Mouse (Mus musculus): ENCODE data around the gene Gm3285. TPM values are rescaled to one million over a fixed set of nuclear protein-coding genes. Genes with fewer than 3 reads are reported as not detected.

Gm3285 gene
- polyA plus RNA-seq, 1 experiment from 2014 or later: not detected

DNA sequence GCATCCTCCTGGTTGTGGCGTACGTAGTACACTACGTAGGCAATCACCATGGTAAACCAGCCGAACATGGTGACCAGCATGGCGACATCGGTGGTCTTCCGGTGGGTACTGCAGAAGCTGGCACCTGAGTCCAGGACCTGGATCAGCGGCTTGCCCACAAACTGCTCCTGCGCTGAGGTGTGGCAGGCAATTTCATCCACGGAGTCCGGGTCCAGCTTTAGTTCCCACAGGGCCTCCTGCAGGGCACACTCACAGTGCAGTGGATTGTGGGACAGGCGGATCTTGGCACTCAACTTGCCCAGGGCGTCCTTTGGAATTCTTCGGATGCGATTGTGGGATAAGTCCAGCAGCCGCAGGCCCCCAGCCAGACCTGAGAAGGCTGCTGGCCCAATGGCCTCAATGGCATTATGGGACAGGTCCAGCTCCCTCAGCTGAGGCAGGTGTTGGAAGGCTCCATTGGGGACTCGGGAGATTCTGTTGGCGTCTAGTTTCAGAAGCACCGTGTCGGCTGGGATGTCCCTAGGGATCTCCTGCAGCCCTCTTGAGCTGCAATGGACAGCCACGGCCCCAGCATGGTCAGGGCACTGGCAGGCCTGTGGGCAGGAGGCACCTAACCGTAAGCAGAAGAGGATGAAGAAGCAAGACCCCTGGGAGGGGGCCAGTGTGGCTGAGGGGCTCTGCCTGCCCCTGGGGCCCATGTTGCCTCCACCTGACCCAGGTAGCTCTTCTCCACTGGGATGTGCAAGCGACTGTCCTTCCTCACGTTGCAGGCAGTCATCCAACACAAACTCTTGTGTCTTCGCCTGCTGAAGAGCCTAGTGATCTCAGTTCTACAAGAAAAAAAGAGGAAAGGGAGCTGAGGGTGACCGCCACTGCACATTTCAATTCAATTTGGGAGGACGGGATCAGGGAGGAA lies 39.4 kb downstream of the Gm3285 start:
- no peak overlapping the region for H3K27ac ChIP-seq
- 87% methylated on average over 27 of the region's 27 CpGs for WGBS

DNA sequence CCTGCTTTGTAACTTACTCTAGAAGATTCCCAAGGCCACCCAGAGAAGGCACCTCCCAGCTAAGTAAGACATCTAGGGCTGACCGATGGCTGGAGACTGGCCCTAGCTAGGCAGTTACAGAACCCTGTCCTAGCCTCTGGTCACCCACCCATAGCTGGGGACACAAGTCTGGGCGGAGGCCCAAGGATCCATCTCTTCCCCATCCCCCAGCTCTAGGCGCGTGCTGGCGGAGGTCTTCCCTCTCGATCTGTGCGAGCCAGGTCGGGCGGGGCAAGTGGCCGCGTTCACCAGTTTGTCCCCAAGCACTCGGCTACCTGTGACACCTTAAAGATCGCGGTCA lies 40.1 kb downstream of the Gm3285 start:
- peak overlapping the region; percentile 63 for H3K4me3 ChIP-seq (replicated peaks)
- no peaks in the 10 kb centered on the region for H3K36me3 ChIP-seq
- ATAC-seq: peak; percentile 55
- H3K27ac ChIP-seq: peak overlapping the region; percentile 63
- 4% methylated on average over 14 of the region's 14 CpGs for WGBS
- peaks cover 6% of the 10 kb centered on the region for H3K27me3 ChIP-seq
- H3K4me2 ChIP-seq (replicated peaks): peak overlapping the region; percentile 82
- H3K9me3 ChIP-seq: no peaks in the 10 kb centered on the region
- peak overlapping the region; percentile 75 for H3K9ac ChIP-seq (replicated peaks)
- peaks cover 18% of the 10 kb centered on the region for H3K4me1 ChIP-seq (replicated peaks)

More for the DNA sequence above, 39.4 kb downstream of the Gm3285 start:
- Histone ChIP-seq H3K4me2 (replicated peaks) (peak overlapping the region; percentile 82), H3K4me1 (replicated peaks) (peaks cover 20% of the 10 kb centered on the region), H3K9me3 (no peaks in the 10 kb centered on the region), H3K9ac (replicated peaks) (peak overlapping the region; percentile 75; the same call in 1 of the 2 replicates), H3K36me3 (no peaks in the 10 kb centered on the region), H3K4me3 (replicated peaks) (peak overlapping the region; percentile 63), H3K27me3 (peaks cover 6% of the 10 kb centered on the region)
- ATAC-seq: no peak

DNA sequence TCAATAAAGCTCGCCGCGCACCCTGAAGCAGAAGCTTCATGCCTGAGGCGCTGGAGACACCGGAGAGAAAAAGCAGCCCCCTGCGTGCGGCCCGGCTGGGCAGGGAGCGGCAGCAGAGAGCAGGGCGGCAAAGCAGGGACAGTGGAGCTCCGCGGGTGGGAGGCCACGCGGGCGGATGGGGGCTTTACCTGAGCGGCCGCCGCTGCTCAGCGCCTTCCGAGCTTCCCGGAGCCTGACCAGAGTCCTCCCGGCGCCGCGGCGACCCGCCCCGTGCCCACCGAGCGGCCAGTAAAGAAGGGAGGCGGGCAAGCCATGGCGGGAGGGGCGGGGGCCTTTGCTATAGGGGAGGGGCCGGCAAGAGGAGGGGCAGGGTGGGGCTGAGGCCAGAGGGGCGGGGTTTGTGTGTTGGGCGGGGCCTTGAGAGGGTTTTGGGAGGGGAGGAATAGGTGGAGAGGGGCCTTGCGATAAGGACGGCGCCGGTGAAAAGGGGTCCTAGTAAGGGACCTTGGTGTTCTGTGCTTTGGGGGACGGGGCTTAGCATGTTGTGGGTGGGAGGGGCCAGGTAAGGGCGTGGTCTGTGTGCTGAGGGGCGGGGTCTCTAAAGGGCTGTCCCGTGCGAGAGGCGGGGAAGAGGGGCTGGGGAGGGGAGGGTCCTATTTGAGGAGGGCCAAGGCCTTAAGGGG lies 40.6 kb downstream of the Gm3285 start, which contains the start of gene Lrrc3:
Gene Lrrc3 (minus strand): TSS at position 326 of the 683 bp plus-strand sequence.
- ATAC-seq: peak; percentile 78
- no peaks in the 10 kb centered on the region for H3K9me3 ChIP-seq
- peak within 1 kb of the TSS; percentile 75 for H3K9ac ChIP-seq (replicated peaks)
- H3K4me2 ChIP-seq (replicated peaks): peak within 1 kb of the TSS; percentile 82
- WGBS: under 1% methylated on average over 45 of the region's 46 CpGs
- H3K4me1 ChIP-seq (replicated peaks): peaks cover 18% of the 10 kb centered on the region
- H3K4me3 ChIP-seq (replicated peaks): peak within 1 kb of the TSS; percentile 63
- peak within 1 kb of the TSS; percentile 63 for H3K27ac ChIP-seq
- H3K27me3 ChIP-seq: peaks cover 6% of the 10 kb centered on the region
- no peaks in the 10 kb centered on the region for H3K36me3 ChIP-seq

DNA sequence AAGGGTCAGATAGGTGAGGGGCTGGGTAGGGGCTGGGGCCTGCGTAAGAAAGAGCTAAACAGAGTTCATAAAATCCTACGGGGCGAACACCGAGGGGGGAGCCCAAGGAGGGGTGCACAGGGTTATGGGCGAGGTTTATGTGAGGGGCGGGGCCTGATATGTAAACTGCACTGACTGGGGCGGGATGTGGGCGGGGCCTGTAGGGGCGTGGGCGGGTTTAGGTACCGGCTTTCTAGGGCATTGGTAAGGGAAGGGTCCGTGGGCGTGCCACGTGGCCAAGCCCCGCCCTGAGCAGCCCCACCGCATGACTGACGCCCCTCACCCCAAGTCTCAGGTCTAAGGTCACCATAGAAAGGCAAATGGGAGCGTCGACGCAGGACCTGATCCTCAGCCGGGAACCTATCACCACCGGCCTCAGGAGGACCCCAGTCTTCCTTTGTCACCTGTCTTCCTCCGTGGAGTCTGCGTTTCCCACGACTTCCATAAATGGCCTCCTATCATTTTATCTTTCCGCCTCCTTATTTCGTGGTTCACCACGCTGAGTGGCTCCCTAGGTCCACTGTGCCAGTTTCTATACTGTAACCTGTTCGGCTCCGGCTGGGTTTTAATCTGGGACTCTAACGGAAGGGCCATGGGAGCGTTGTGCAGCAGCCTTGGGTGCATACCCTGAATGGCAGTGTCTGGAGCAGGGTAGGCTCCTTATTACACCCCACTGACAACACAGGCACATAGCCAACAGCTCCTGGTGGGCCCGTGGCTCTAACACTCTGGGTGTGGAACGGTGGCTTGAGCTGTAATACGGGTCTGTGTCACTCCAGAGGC lies 41.3 kb downstream of the Gm3285 start:
- WGBS: 7% methylated on average over 33 of the region's 35 CpGs
- H3K4me1 ChIP-seq (replicated peaks): peaks cover 18% of the 10 kb centered on the region
- H3K4me3 ChIP-seq (replicated peaks): peak overlapping the region; percentile 63
- no peaks in the 10 kb centered on the region for H3K36me3 ChIP-seq
- H3K27ac ChIP-seq: no peak overlapping the region; the same call in 1 of the 2 replicates
- peak overlapping the region; percentile 82 for H3K4me2 ChIP-seq (replicated peaks)
- H3K9ac ChIP-seq (replicated peaks): peak overlapping the region; percentile 75
- H3K9me3 ChIP-seq: no peaks in the 10 kb centered on the region
- H3K27me3 ChIP-seq: peaks cover 6% of the 10 kb centered on the region
- ATAC-seq: peak; percentile 79

Other genes with a start within 250 kb of the Gm3285 start
- gene Ube2g2, start 239.7 kb upstream of the Gm3285 start, polyA plus RNA-seq (2015; fragmentation: Nextera tagmentation; extraction: Ambion mirVana): 89.8 and 95.5 TPM in 2 replicates
- 0.67 and 1.2 TPM in 2 replicates for gene Tspear, start 175.4 kb upstream of the Gm3285 start, polyA plus RNA-seq (2015; fragmentation: Nextera tagmentation; extraction: Ambion mirVana)
- not detected in 2 replicates for gene Gm19402, start 171.2 kb upstream of the Gm3285 start, polyA plus RNA-seq (2015; fragmentation: Nextera tagmentation; extraction: Ambion mirVana)
- gene Gm9508, start 164.7 kb upstream of the Gm3285 start, polyA plus RNA-seq (2015; fragmentation: Nextera tagmentation; extraction: Ambion mirVana): not detected in 2 replicates
- gene Gm10272, start 155.3 kb upstream of the Gm3285 start, polyA plus RNA-seq (2015; fragmentation: Nextera tagmentation; extraction: Ambion mirVana): not detected in 2 replicates
- gene Gm10024, start 150.5 kb upstream of the Gm3285 start, polyA plus RNA-seq (2015; fragmentation: Nextera tagmentation; extraction: Ambion mirVana): not detected in 2 replicates
- not detected in 2 replicates for gene Gm10142, start 146.2 kb upstream of the Gm3285 start, polyA plus RNA-seq (2015; fragmentation: Nextera tagmentation; extraction: Ambion mirVana)
- gene Krtap12-1, start 141.4 kb upstream of the Gm3285 start, polyA plus RNA-seq (2015; fragmentation: Nextera tagmentation; extraction: Ambion mirVana): not detected in 2 replicates
- gene Gm10100, start 135.5 kb upstream of the Gm3285 start, polyA plus RNA-seq (2015; fragmentation: Nextera tagmentation; extraction: Ambion mirVana): not detected in 2 replicates
- not detected in 2 replicates for gene Gm18596, start 119.3 kb upstream of the Gm3285 start, polyA plus RNA-seq (2015; fragmentation: Nextera tagmentation; extraction: Ambion mirVana)
- not detected in 2 replicates for gene Gm9736, start 110.6 kb upstream of the Gm3285 start, polyA plus RNA-seq (2015; fragmentation: Nextera tagmentation; extraction: Ambion mirVana)
- not detected in 2 replicates for gene Gm3233, start 102.3 kb upstream of the Gm3285 start, polyA plus RNA-seq (2015; fragmentation: Nextera tagmentation; extraction: Ambion mirVana)
- not detected in 2 replicates for gene Gm3238, start 90.7 kb upstream of the Gm3285 start, polyA plus RNA-seq (2015; fragmentation: Nextera tagmentation; extraction: Ambion mirVana)
- not detected in 2 replicates for gene Gm7138, start 85.0 kb upstream of the Gm3285 start, polyA plus RNA-seq (2015; fragmentation: Nextera tagmentation; extraction: Ambion mirVana)
- gene Gm3250, start 79.4 kb upstream of the Gm3285 start, polyA plus RNA-seq (2015; fragmentation: Nextera tagmentation; extraction: Ambion mirVana): not detected in 2 replicates
- not detected in 2 replicates for gene Gm7137, start 73.8 kb upstream of the Gm3285 start, polyA plus RNA-seq (2015; fragmentation: Nextera tagmentation; extraction: Ambion mirVana)
- gene Gm9639, start 66.9 kb upstream of the Gm3285 start, polyA plus RNA-seq (2015; fragmentation: Nextera tagmentation; extraction: Ambion mirVana): not detected in 2 replicates
- gene Gm19668, start 62.8 kb upstream of the Gm3285 start, polyA plus RNA-seq (2015; fragmentation: Nextera tagmentation; extraction: Ambion mirVana): not detected in 2 replicates
- not detected in 2 replicates for gene Gm9507, start 50.1 kb upstream of the Gm3285 start, polyA plus RNA-seq (2015; fragmentation: Nextera tagmentation; extraction: Ambion mirVana)
- gene Gm2696, start 47.3 kb upstream of the Gm3285 start, polyA plus RNA-seq (2015; fragmentation: Nextera tagmentation; extraction: Ambion mirVana): not detected in 2 replicates
- not detected in 2 replicates for gene Krtap10-4, start 34.9 kb upstream of the Gm3285 start, polyA plus RNA-seq (2015; fragmentation: Nextera tagmentation; extraction: Ambion mirVana)
- gene Krtap10-10, start 26.0 kb upstream of the Gm3285 start, polyA plus RNA-seq (2015; fragmentation: Nextera tagmentation; extraction: Ambion mirVana): not detected in 2 replicates
- not detected in 2 replicates for gene Gm36176, start 15.2 kb upstream of the Gm3285 start, polyA plus RNA-seq (2015; fragmentation: Nextera tagmentation; extraction: Ambion mirVana)
- gene Gm10318, start 9.1 kb upstream of the Gm3285 start, polyA plus RNA-seq (2015; fragmentation: Nextera tagmentation; extraction: Ambion mirVana): not detected in 2 replicates
- gene Lrrc3, start 40.6 kb downstream of the Gm3285 start, polyA plus RNA-seq (2015; fragmentation: Nextera tagmentation; extraction: Ambion mirVana): 9.8 and 10.3 TPM in 2 replicates
- gene Trpm2, start 108.6 kb downstream of the Gm3285 start, polyA plus RNA-seq (2015; fragmentation: Nextera tagmentation; extraction: Ambion mirVana): 2.7 and 3.3 TPM in 2 replicates
- gene 1810043G02Rik, start 116.5 kb downstream of the Gm3285 start, polyA plus RNA-seq (2015; fragmentation: Nextera tagmentation; extraction: Ambion mirVana): 32.4 and 36.8 TPM in 2 replicates
- gene Pfkl, start 148.1 kb downstream of the Gm3285 start, polyA plus RNA-seq (2015; fragmentation: Nextera tagmentation; extraction: Ambion mirVana): 96.9 and 106 TPM in 2 replicates
- not detected in 2 replicates for gene Dnmt3l, start 180.0 kb downstream of the Gm3285 start, polyA plus RNA-seq (2015; fragmentation: Nextera tagmentation; extraction: Ambion mirVana)
- gene Aire, start 181.6 kb downstream of the Gm3285 start, polyA plus RNA-seq (2015; fragmentation: Nextera tagmentation; extraction: Ambion mirVana): 0.10 and 0.24 TPM in 2 replicates
- 0.52 and 0.82 TPM in 2 replicates for gene Icosl, start 207.3 kb downstream of the Gm3285 start, polyA plus RNA-seq (2015; fragmentation: Nextera tagmentation; extraction: Ambion mirVana)

Measured in midbrain, embryonic 13.5 days (tissue).